Mouse (Mus musculus): Measurements from ENCODE around the gene 4833427G06Rik.

DNA sequence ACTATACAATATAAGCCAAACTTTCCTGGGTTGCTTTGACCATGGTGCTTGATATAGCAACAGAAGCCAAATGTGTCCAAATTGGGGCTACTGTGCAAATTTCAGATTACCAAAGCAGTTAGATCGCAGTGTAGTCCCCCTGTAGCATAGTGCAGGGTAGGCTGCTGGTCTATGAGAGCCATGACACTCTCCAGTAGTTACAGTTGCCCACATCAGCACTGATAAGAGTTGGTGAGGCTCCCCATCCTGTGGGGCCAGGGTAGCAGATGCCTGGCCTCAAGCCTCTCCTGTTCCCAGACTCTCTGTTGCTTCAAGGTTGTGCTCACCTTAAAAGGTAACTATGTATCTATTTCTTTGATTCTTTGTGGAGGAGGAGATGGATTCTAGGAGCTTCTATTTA, 36.0 kb upstream of the 4833427G06Rik start:
- TF ChIP-seq CTCF (IDR thresholded peaks at IDR 0.05; ENCODE audit: low read depth, low read length) (no peak), POLR2A (IDR thresholded peaks at IDR 0.05; ENCODE audit: extremely low read depth, insufficient read depth, low read length) (no peak)
